Mouse (Mus musculus): Measurements from ENCODE around the gene Klhl6.

DNA sequence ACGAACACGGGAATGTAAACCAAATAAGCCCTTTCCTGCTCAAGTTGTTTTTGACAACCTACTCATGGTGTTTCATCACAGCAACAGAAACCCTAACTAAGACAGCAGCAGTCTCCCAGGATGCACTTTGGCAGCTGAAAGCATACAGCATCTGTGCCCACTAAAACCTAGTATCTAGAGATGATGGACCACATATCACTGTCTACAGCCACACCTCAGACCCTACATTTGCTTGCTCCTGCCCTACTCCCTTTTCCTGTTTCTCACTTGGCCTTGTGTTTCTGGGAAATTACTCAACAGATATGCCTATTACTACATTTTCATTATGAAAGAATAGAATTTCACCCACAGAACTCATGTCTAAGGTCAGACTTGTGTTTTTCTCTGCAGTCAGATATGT lies 70.3 kb downstream of the Klhl6 start:
- TF ChIP-seq CTCF (IDR thresholded peaks at IDR 0.05; ENCODE audit: borderline replicate concordance, extremely low read depth, insufficient read depth, insufficient read length) (no peak), POLR2A (IDR thresholded peaks at IDR 0.05; ENCODE audit: borderline replicate concordance, extremely low read depth, insufficient read depth, insufficient read length, poor library complexity, severe bottlenecking) (no peak)
